Mouse (Mus musculus): Measurements from ENCODE around the gene Cdkn2aip.

DNA sequence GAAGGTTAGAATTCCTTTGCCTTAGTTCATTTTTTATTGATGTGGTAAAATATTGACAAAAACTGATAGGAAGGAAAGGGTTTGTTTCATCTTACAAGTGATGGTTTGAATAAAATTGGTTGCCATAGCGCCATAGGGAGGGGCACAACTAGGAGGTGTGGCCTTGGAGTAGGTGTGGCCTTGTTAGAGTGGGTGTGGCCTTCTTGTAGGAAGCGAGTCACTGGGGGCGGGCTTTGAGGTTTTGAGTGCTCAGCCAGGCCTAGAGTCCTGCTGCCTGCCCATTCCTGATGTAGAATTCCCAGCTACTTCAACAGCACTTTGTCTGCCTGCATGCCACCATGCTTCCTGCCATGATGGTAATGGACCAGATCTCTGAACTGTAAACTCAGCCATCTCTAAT, 39.4 kb upstream of the Cdkn2aip start:
- TF ChIP-seq CTCF (IDR thresholded peaks at IDR 0.05; ENCODE audit: borderline replicate concordance, insufficient read depth, low read depth, low read length) (no peak), POLR2A (IDR thresholded peaks at IDR 0.05; ENCODE audit: borderline replicate concordance, insufficient read depth, low read length) (no peak)
